Mouse (Mus musculus) G1E (cell line): ENCODE data around the gene Cd300lf.

Experiments
- CTCF ChIP-seq: IDR thresholded peaks from 2 replicates; pipeline ENCODE4 v1.5.1; 2012; ENCODE audit warnings: low read depth, low read length, inconsistent platforms, mixed read lengths
- TAL1 ChIP-seq: conservative IDR thresholded peaks from 2 replicates; pipeline ENCODE4 v1.6.1; 2012; ENCODE audit warnings: low read depth, low read length, inconsistent platforms, mixed read lengths

DNA sequence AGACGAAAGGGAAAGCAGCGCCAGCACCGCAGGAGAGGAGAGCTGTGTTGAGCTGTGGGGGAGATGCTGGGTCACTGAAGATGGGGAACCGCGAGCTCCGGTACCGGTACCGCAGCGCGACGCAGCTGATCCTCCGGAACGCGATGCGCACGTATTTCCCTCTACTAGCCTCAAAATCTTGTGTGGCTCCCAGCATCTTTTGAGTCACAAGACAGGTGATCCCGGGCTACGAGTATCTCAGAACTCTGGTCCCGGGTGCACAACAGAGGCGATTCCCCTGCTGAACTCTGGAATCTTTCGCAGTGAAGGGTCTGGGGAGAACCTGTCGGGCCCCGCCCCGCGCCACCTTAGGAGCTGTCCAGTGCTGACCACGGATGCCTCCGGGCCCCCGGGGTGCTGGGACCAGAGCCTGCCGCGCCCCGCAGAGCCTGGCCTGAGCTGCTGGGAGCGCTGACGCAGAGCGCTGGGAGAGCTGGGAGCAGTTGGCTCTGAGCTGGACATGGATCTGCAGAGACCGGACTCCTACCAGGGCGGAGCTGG lies 42.4 kb downstream of the Cd300lf start, which contains the start of gene Rab37:
- TF ChIP-seq CTCF (no peak), TAL1 (no peak)
